Mouse (Mus musculus) cerebellum, postnatal 10 days (tissue): ENCODE data around the gene Tmem273.

Experiments
- DNase-seq, 2 experiments: peaks; one replicate each; pipeline ENCODE4 v3.0.0; 2021; ENCODE audit warnings: mixed read lengths in 2 of 2

Tmem273 gene

DNA sequence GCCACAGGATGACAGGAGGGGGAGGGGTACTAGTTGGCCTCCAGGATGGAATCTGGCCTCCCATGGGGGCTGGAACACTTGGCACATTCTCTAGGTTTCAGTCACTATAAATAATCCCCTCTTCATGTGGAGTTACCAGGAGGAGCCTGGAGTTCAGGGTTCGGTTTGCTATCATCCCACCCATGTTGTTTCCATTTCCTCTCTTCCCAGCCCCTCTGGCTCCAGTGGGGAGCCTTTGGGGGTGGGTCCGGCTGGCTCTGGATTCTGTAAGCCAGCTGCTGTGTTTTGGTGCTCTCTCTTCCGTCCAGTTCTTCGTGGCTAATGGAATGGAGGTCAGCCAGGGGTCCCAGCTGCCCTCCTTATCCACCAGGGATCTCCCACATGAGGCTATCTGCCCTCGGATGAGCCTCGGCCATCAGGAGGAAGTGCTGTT is 75.4 kb downstream of the Tmem273 start:
- DNase-seq: peak; percentile 58 to 61

GRCm38 (mm10) chr14:32861656-32862055 is 75.9 kb downstream of the Tmem273 start:
- DNase-seq: no peak

DNA sequence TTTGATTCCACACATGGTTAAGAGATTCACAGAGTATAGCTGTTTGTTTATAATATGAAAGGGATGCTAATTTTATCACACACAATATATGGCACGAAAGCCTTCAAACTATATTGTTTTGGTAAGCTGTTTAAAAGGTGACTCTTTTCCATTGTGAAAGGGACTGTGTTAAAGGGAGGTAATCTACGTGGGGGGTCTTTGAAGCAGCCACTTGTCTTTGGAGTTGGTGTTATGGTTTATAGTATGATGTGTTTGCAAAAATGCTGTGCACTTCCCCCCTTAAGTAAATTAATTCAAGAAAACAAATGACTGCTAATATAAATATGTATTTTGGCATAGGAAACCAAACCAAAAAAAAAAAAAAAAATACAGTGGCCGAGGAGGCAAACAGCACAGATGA is 79.6 kb downstream of the Tmem273 start:
- no peak for DNase-seq
